Mouse (Mus musculus) cerebellum, adult 2 months (tissue): ENCODE measurements around the gene Gm17949.

Experiments
- CTCF ChIP-seq: fragments of 200-500 bp; IDR thresholded peaks from 2 replicates; pipeline ENCODE4 v1.5.1; 2011; ENCODE audit warnings: low read depth, mild to moderate bottlenecking, control low read depth, low read length, moderate library complexity, borderline replicate concordance; ENCODE audit not compliant: insufficient read depth
- POLR2A ChIP-seq: fragments of 200-500 bp; IDR thresholded peaks from 2 replicates; pipeline ENCODE4 v1.6.1; 2011; ENCODE audit warnings: low read length, control low read depth, borderline replicate concordance; ENCODE audit not compliant: insufficient read depth

DNA sequence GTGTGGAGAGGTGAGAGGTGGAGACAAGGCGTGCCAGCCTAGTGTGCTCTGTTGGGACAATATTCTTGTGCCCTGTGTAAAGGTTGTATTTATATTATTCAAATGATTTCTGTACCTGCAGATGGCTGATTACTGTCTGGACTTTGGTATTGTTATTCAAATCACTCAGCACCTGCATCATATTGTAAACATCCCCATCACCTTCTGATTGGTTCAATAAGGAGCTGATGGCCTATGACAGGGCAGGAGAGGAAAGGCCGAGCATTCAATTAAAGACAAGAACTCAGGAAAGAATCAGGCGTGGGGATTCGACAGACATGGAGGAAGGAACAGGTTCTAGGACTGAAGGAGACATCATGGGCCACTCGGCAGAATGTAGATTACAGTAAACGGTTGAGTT lies 47.6 kb upstream of the Gm17949 start:
- TF ChIP-seq CTCF: no peak
- no peak for TF ChIP-seq POLR2A
